Mouse (Mus musculus): ENCODE data around the gene Eddm3b.

DNA sequence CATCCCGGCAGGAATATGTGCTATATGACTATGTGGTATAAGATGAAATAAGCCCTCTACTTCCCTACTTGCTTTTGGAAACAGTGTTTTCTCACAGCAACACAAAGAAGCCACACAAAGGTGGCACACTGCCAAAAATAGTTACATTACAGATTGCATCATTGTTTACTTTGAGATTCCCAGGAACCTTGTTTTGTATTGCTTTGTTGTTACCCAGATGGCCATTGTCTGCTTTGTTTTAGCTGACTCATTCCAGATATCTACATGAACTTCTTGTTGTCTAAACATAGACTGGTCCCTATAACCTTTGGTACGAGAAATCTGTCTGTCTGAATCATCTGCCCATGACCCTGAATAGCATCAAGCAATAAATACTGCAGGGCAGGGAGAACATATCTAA lies 26.1 kb downstream of the Eddm3b start:
- TF ChIP-seq CTCF (IDR thresholded peaks at IDR 0.05; ENCODE audit: borderline replicate concordance, insufficient read depth, low read length) (no peak), POLR2A (IDR thresholded peaks at IDR 0.05; ENCODE audit: low read depth, low read length) (no peak)
